In genomic region chr17:27063717-27064116, GRCm38 (mm10) we compare ENCODE assay signal across 14 mouse cellular contexts. TPM values are rescaled to one million over a fixed set of nuclear protein-coding genes. Genes with fewer than 3 reads are reported as not detected.
DNase-seq lines count a peak whose midpoint lies in the region; ATAC-seq and TF ChIP-seq lines count a peak whose summit lies in the region.
"Had no signal": no experiment of that assay in that cellular context is flagged by ENCODE, and none has a peak within 500 bp of the region (broad histone marks: within the 10 kb centered on the region; RNA-seq: fewer than 3 reads in every experiment).

No protein-coding gene starts in this region.

- no peak for DNase-seq in heart, embryonic 10.5 days (ENCODE audit: low spot score)
- no peak for DNase-seq in heart, adult 8-10 months (ENCODE audit: low spot score)
- no peak for DNase-seq in lung, postnatal 10 days
- DNase-seq in yolk sac, embryonic 10.5 days (ENCODE audit: low spot score): peak; percentile 68
- no peak for DNase-seq in adrenal gland, adult (ENCODE audit: inconsistent age in 2 of 2, low spot score in 1 of 2)
- no peak for DNase-seq in gastrocnemius, postnatal 4 days (ENCODE audit: low spot score in 2 of 2)
- DNase-seq: adrenal gland, postnatal 36 days; B cell, adult 2 months; cerebellum, adult 8-10 months; kidney, postnatal 10 days; liver, embryonic 13.5 days; right cerebral cortex, adult 18-20 months had no signal

- no peaks in the 10 kb centered on the region for H3K9me3 ChIP-seq in heart, embryonic 10.5 days
- no peaks in the 10 kb centered on the region for H3K9me3 ChIP-seq in lung, embryonic 15.5 days
- H3K9me3 ChIP-seq in intestine, postnatal 0 days (ENCODE audit: control insufficient read depth): no peaks in the 10 kb centered on the region
- H3K9me3 ChIP-seq: liver, embryonic 13.5 days had no signal

- no peak overlapping the region for H3K9ac ChIP-seq in lung, embryonic 15.5 days
- H3K9ac ChIP-seq in intestine, postnatal 0 days (ENCODE audit: low read depth, low read length): 0 out of 2 replicates have a peak overlapping the region, but pooled peaks have one; percentile 18
- H3K9ac ChIP-seq: liver, embryonic 13.5 days had no signal

- peaks cover 63% of the 10 kb centered on the region for H3K4me1 ChIP-seq in heart, embryonic 10.5 days
- peaks cover 30% of the 10 kb centered on the region for H3K4me1 ChIP-seq in lung, embryonic 15.5 days
- H3K4me1 ChIP-seq in intestine, postnatal 0 days (replicated peaks; ENCODE audit: control insufficient read depth, insufficient read depth, low read length): peaks cover 15% of the 10 kb centered on the region

- H3K27me3 ChIP-seq in heart, embryonic 10.5 days (ENCODE audit: insufficient read depth, poor library complexity, severe bottlenecking): peaks cover 26% of the 10 kb centered on the region
- H3K27me3 ChIP-seq in lung, embryonic 15.5 days: no peaks in the 10 kb centered on the region
- H3K27me3 ChIP-seq in intestine, postnatal 0 days (replicated peaks; ENCODE audit: control insufficient read depth, insufficient read depth, low read length): no peaks in the 10 kb centered on the region

- ATAC-seq in lung, embryonic 15.5 days (ENCODE audit: borderline replicate concordance, extremely low read depth, low FRiP score, low TSS enrichment): 0 out of 2 replicates have a peak, but pooled peaks have one; percentile 21
- ATAC-seq in intestine, postnatal 0 days: no peak

- no peak overlapping the region for H3K4me2 ChIP-seq in lung, embryonic 15.5 days
- H3K4me2 ChIP-seq in intestine, postnatal 0 days (replicated peaks; ENCODE audit: low read depth): peak overlapping the region; percentile 38
- H3K4me2 ChIP-seq: liver, embryonic 13.5 days had no signal

- WGBS in heart, embryonic 10.5 days: 31% methylated on average over 6 of the region's 6 CpGs
- WGBS in lung, embryonic 15.5 days: 18% methylated on average over 6 of the region's 6 CpGs
- WGBS in intestine, postnatal 0 days: 15% methylated on average over 6 of the region's 6 CpGs

- peak overlapping the region; percentile 60 for H3K27ac ChIP-seq in heart, embryonic 10.5 days
- peak overlapping the region; percentile 44 for H3K27ac ChIP-seq in lung, embryonic 15.5 days
- H3K27ac ChIP-seq in intestine, postnatal 0 days (ENCODE audit: low read depth, low read length): no peak overlapping the region; the same call in 1 of the 2 replicates
- H3K27ac ChIP-seq: liver, embryonic 13.5 days had no signal

- TF ChIP-seq CTCF in intestine, postnatal 0 days (IDR thresholded peaks at IDR 0.05; ENCODE audit: low read depth): no peak

- no peaks in the 10 kb centered on the region for H3K36me3 ChIP-seq in heart, embryonic 10.5 days
- H3K36me3 ChIP-seq in lung, embryonic 15.5 days: no peaks in the 10 kb centered on the region
- no peaks in the 10 kb centered on the region for H3K36me3 ChIP-seq in intestine, postnatal 0 days (ENCODE audit: control insufficient read depth, insufficient read depth)
- H3K36me3 ChIP-seq: liver, embryonic 13.5 days had no signal

- no peak overlapping the region for H3K4me3 ChIP-seq in heart, embryonic 10.5 days
- H3K4me3 ChIP-seq in lung, embryonic 15.5 days: no peak overlapping the region
- no peak overlapping the region for H3K4me3 ChIP-seq in intestine, postnatal 0 days (ENCODE audit: low read depth, low read length)
- H3K4me3 ChIP-seq: liver, embryonic 13.5 days had no signal

RNA-seq across cellular contexts. Expression of gene Itpr3, which starts 6.6 kb away (rescaled TPM):
- 2.9 TPM in 2 replicates for polyA plus RNA-seq in heart, embryonic 10.5 days (2016; fragmentation: Nextera tagmentation; extraction: Ambion mirVana)
- 1 to 10 TPM; 5.0 to 8.7 (median 6.8) TPM for total RNA-seq in heart, adult 8-10 months (2022)
- polyA plus RNA-seq in lung, embryonic 15.5 days (2015; fragmentation: Nextera tagmentation; extraction: Ambion mirVana): 4.7 and 4.9 TPM in 2 replicates
- polyA plus RNA-seq in intestine, postnatal 0 days (2015; fragmentation: Nextera tagmentation; extraction: Ambion mirVana): 6.1 and 7.2 TPM in 2 replicates
- total RNA-seq in gastrocnemius, postnatal 4 days (2021): 1 to 10 TPM; 8.7 to 9.1 TPM

RNA-seq across cellular contexts. Expression of gene Bak1, which starts 34.9 kb away (rescaled TPM):
- 4.0 and 6.8 TPM in 2 replicates for polyA plus RNA-seq in heart, embryonic 10.5 days (2016; fragmentation: Nextera tagmentation; extraction: Ambion mirVana)
- total RNA-seq in heart, adult 8-10 months (2022): 10 to 100 TPM; 11.0 to 15.9 (median 13.7) TPM
- 5.2 and 6.0 TPM in 2 replicates for polyA plus RNA-seq in lung, embryonic 15.5 days (2015; fragmentation: Nextera tagmentation; extraction: Ambion mirVana)
- polyA plus RNA-seq in intestine, postnatal 0 days (2015; fragmentation: Nextera tagmentation; extraction: Ambion mirVana): 18.1 and 18.2 TPM in 2 replicates
- 10 to 100 TPM; 30.2 to 35.2 TPM for total RNA-seq in gastrocnemius, postnatal 4 days (2021)
